Mouse (Mus musculus) lung, postnatal 0 days (tissue): ENCODE results near the gene P4hb. TPM values are rescaled to one million over a fixed set of nuclear protein-coding genes. Genes with fewer than 3 reads are reported as not detected.

Source experiments
- ATAC-seq: fragments of 200-750 bp; cut with Nextera tagmentation; 2 replicates; pipeline ENCODE4 v1.8.0; 2017; ENCODE audit warnings: moderate library complexity
- DNase-seq: peaks from one replicate; pipeline ENCODE4 v3.0.0-alpha.2; 2016; ENCODE audit warnings: low spot score
- H3K27ac ChIP-seq: fragments of 300-500 bp; sonication (generic); 2 replicates; pipeline ENCODE4 v1.5.1; 2014; ENCODE audit warnings: antibody characterized with exemption, mild to moderate bottlenecking, low read length, mixed read lengths
- H3K27me3 ChIP-seq: fragments of 300-500 bp; sonication (generic); replicated peaks from 2 replicates; pipeline ENCODE4 v1.6.1; 2014; ENCODE audit warnings: low read length, mixed read lengths; ENCODE audit not compliant: insufficient read depth
- H3K36me3 ChIP-seq: fragments of 300-500 bp; sonication (generic); 2 replicates; pipeline ENCODE4 v1.6.1; 2014; ENCODE audit warnings: low read length, mixed read lengths; ENCODE audit not compliant: insufficient read depth
- H3K4me1 ChIP-seq: fragments of 300-500 bp; sonication (generic); 2 replicates; pipeline ENCODE4 v1.6.1; 2014; ENCODE audit warnings: antibody characterized with exemption, low read depth, low read length, mixed read lengths; ENCODE audit not compliant: insufficient read depth
- H3K4me2 ChIP-seq: fragments of 300-500 bp; sonication (generic); replicated peaks from 2 replicates; pipeline ENCODE4 v1.6.1; 2014; ENCODE audit warnings: low read depth, mild to moderate bottlenecking, low read length, moderate library complexity, mixed read lengths
- H3K4me3 ChIP-seq: fragments of 300-500 bp; sonication (generic); 2 replicates; pipeline ENCODE4 v1.5.1; 2014; ENCODE audit warnings: low read depth, low read length
- H3K9ac ChIP-seq: fragments of 300-500 bp; sonication (generic); replicated peaks from 2 replicates; pipeline ENCODE4 v1.6.1; 2014; ENCODE audit warnings: low read depth, mild to moderate bottlenecking
- H3K9me3 ChIP-seq: fragments of 300-500 bp; sonication (generic); 2 replicates; pipeline ENCODE4 v1.6.1; 2016; ENCODE audit warnings: low read length, mixed read lengths
- CTCF ChIP-seq: IDR thresholded peaks from 2 replicates; pipeline ENCODE4 v1.5.1; 2016; ENCODE audit warnings: antibody characterized with exemption, mild to moderate bottlenecking
- EP300 ChIP-seq: IDR thresholded peaks from 2 replicates; pipeline ENCODE4 v1.6.1; 2016; ENCODE audit warnings: antibody characterized with exemption, mild to moderate bottlenecking, control low read depth
- WGBS: fragments of 180-500 bp; shearing (Covaris S2); extraction: QIAGEN DNeasy Blood & Tissue Kit; methylation state at CpG from one replicate; pipeline ENCODE4 v1.1.7; 2014; 5-methylcytosine and 5-hydroxymethylcytosine counted together
- polyA plus RNA-seq: library from polyadenylated mRNA; unstranded; fragments of >200 nt; fragmentation: Nextera tagmentation; extraction: Ambion mirVana; gene quantifications from 2 replicates; pipeline ENCODE4 v1.2.1, GENCODE M21; 2015

Gene P4hb
- polyA plus RNA-seq, 1 experiment from 2014 or later, result 555 TPM

DNA sequence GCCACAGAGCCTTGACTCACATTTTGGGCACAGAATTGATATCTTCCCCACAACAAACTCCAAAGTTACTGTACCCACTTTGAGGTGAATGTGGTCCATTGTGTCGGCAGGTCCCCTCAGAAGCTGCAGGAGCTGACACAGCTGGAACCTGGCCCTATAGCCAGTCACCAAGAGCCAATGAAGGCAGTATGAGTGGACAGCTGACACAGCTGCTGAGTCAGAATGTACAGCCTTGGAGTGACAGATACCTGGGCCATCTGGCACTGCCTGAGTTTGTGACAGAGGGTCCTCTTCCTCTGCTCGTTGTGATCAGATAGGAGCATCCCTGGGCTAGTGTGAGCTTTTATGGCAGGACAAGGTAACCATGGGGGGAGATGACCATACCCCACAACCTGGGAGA lies 17.8 kb downstream of the P4hb start:
- WGBS, result 66% methylated on average over 2 of the region's 2 CpGs
- no peaks in the 10 kb centered on the region for H3K9me3 ChIP-seq
- H3K4me3 ChIP-seq, result no peak overlapping the region
- no peak overlapping the region for H3K9ac ChIP-seq
- DNase-seq (no peak), ATAC-seq (no peak; the same call in 1 of the 2 replicates)
- H3K27me3 ChIP-seq, result no peaks in the 10 kb centered on the region
- TF ChIP-seq CTCF (no peak), EP300 (no peak)
- no peak overlapping the region for H3K4me2 ChIP-seq
- peaks cover 12% of the 10 kb centered on the region for H3K36me3 ChIP-seq
- H3K27ac ChIP-seq, result no peak overlapping the region
- H3K4me1 ChIP-seq, result no peaks in the 10 kb centered on the region

DNA sequence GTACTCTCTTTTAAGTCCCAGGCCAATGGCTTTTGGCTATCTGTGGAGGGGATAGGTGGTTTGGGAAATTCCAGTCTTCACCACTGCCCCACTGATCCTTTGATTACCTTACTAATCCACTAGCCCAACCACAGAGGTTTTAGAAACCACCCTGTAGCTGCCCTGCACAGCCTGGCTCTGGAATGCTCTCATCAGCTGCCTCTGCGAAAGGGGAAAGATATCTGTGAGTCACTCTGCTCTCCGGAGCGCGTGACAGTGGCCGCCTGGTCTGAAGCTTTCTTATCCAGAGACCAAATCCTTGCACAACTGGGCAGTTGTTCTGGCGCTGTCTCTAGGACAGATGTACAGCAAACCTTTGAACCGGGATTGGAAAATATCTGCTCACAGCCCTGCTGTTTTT lies 18.2 kb downstream of the P4hb start:
- peak; percentile 58 for DNase-seq
- WGBS, result 79% methylated on average over 7 of the region's 7 CpGs
- peak; percentile 58 for ATAC-seq
- H3K4me2 ChIP-seq, result no peak overlapping the region
- peaks cover 9% of the 10 kb centered on the region for H3K36me3 ChIP-seq
- no peak overlapping the region for H3K9ac ChIP-seq
- TF ChIP-seq EP300, result no peak
- TF ChIP-seq CTCF, result no peak
- no peak overlapping the region for H3K4me3 ChIP-seq
- no peaks in the 10 kb centered on the region for H3K9me3 ChIP-seq
- no peak overlapping the region for H3K27ac ChIP-seq
- no peaks in the 10 kb centered on the region for H3K27me3 ChIP-seq
- peaks cover 3% of the 10 kb centered on the region for H3K4me1 ChIP-seq

DNA sequence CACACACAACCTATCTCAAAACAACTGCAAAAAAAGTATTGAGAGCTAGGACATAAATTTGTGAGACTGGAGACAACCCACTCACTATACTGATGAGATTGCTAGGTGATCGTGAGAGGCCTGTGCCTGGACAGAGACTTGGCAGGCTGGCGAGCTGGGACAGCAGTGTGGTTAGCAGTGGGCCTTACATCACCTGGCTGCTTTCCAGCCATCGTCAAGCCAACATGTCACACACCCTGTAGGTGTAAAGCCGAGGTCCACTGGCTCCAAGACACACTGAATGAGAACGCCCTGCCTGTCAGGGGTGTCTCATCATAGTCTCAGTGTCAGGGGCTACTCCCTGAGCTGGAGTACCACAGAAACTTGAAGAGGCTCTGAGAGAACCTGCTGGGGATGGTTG lies 20.3 kb downstream of the P4hb start:
- Histone ChIP-seq H3K27ac (no peak overlapping the region), H3K9me3 (no peaks in the 10 kb centered on the region), H3K4me2 (no peak overlapping the region), H3K9ac (no peak overlapping the region), H3K4me3 (no peak overlapping the region), H3K27me3 (no peaks in the 10 kb centered on the region), H3K36me3 (no peaks in the 10 kb centered on the region), H3K4me1 (peaks cover 11% of the 10 kb centered on the region)
- DNase-seq (no peak), ATAC-seq (no peak)
- 62% methylated on average over 5 of the region's 5 CpGs for WGBS
- no peak for TF ChIP-seq CTCF
- TF ChIP-seq EP300, result no peak

GRCm38 (mm10) chr11:120550810-120551440 lies 22.1 kb downstream of the P4hb start, which contains the start of gene Ppp1r27:
TSS of gene Ppp1r27 (minus strand) at chr11:120551132.
- no peak for ATAC-seq
- Histone ChIP-seq H3K4me3 (peak within 1 kb of the TSS; percentile 76), H3K4me1 (peaks cover 15% of the 10 kb centered on the region), H3K4me2 (peak within 1 kb of the TSS; percentile 66), H3K9me3 (no peaks in the 10 kb centered on the region), H3K9ac (no peak within 1 kb of the TSS), H3K36me3 (no peaks in the 10 kb centered on the region), H3K27me3 (no peaks in the 10 kb centered on the region), H3K27ac (peak within 1 kb of the TSS; percentile 97; the same call in 1 of the 2 replicates)
- no peak for DNase-seq
- 91% methylated on average over 28 of the region's 28 CpGs for WGBS
- TF ChIP-seq CTCF (no peak), EP300 (no peak)

GRCm38 (mm10) chr11:120549986-120550809 lies 22.9 kb downstream of the P4hb start:
- no peak for DNase-seq
- TF ChIP-seq CTCF (no peak), EP300 (no peak)
- Histone ChIP-seq H3K27ac (peak overlapping the region; percentile 97; the same call in 1 of the 2 replicates), H3K4me3 (peak overlapping the region; percentile 76), H3K4me1 (peaks cover 15% of the 10 kb centered on the region), H3K9me3 (no peaks in the 10 kb centered on the region), H3K4me2 (peak overlapping the region; percentile 66), H3K36me3 (no peaks in the 10 kb centered on the region), H3K27me3 (no peaks in the 10 kb centered on the region), H3K9ac (no peak overlapping the region)
- ATAC-seq, result no peak
- 55% methylated on average over 11 of the region's 11 CpGs for WGBS

DNA sequence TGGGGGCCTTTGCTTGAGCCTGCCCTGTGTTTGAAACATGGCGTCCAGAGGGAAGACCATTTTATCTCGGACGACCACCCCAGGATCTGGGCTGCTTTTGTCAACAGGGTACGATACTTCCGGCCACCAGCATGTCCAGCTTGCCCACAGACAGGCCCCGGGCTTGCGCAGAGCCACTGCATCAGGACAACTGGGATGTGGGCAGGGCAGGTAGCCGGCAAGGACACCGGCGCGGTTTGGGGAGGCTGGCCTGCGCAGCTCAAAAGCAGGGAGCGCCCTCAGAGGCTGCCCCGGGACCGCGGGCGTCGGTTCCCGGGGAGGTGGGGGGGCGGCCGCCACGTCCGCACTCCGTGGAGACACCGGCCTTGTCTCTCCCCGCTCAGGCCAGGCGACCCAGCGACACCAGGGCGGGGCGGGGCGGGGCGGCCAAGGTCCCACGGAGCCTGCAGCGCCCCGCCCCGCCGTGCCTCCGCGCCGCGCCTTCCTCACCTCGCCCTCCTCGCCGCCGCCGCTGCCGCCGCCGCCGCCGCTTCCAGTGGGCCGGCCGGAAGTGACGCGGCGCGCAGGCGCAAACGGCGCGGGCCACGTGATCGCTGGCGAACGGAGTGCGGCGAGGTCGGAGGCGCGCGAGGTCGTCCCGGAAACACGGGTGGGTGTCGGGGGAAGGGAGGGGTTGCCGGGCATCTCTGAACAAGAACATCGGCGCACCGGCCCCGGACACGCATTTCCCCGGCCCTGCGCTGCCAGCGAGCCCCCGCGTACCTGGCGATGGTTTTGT lies 23.7 kb downstream of the P4hb start, which contains the start of gene Mcrip1:
Gene Mcrip1 (minus strand): TSS at position 560 of the 778 bp plus-strand sequence.
- Histone ChIP-seq H3K4me2 (peak within 1 kb of the TSS; percentile 66), H3K27ac (peak within 1 kb of the TSS; percentile 97), H3K27me3 (no peaks in the 10 kb centered on the region), H3K4me3 (peak within 1 kb of the TSS; percentile 76), H3K36me3 (peaks cover 4% of the 10 kb centered on the region; the same call in 1 of the 2 replicates), H3K9ac (peak within 1 kb of the TSS; percentile 89), H3K4me1 (peaks cover 15% of the 10 kb centered on the region), H3K9me3 (no peaks in the 10 kb centered on the region)
- WGBS, result 2% methylated on average over 59 of the region's 87 CpGs
- peak; percentile 93 for ATAC-seq
- DNase-seq, result peak; percentile 95
- TF ChIP-seq CTCF (no peak), EP300 (no peak)
